Mouse (Mus musculus) liver, postnatal 0 days (tissue): ENCODE results near the gene Proser2.

Experiments used
- CTCF ChIP-seq: sonication (generic); IDR thresholded peaks from 2 replicates; pipeline ENCODE4 v1.5.1; 2016; ENCODE audit warnings: antibody characterized with exemption, low read depth
- EP300 ChIP-seq: IDR thresholded peaks from 2 replicates; pipeline ENCODE4 v1.6.1; 2016; ENCODE audit warnings: antibody characterized with exemption, low read depth, mild to moderate bottlenecking

- TF ChIP-seq EP300 (peak; percentile 58; the same call in 1 of the 2 replicates), CTCF (no peak)
Observed at GRCm38 (mm10) chr2:6071598-6072440, 58.2 kb downstream of the Proser2 start.
